Mouse (Mus musculus) erythroblast, embryonic 14.5 days (primary cell): ENCODE results near the gene Ipo5.

Source experiments
- GATA1 ChIP-seq: IDR thresholded peaks from 2 replicates; pipeline ENCODE4 v1.6.1; 2012; ENCODE audit warnings: low read length, inconsistent platforms, mixed read lengths
- TAL1 ChIP-seq: IDR thresholded peaks from 3 replicates; pipeline ENCODE4 v1.6.1; 2012; ENCODE audit warnings: low read length, inconsistent platforms, mixed read lengths

- no peak for TF ChIP-seq TAL1
- no peak for TF ChIP-seq GATA1
These were observed 68.5 kb downstream of the Ipo5 start for GRCm38 (mm10) chr14:120979559-120979958.
